Mouse (Mus musculus): ENCODE results near the gene Dnajc4. TPM values are rescaled to one million over a fixed set of nuclear protein-coding genes. Genes with fewer than 3 reads are reported as not detected.
A peak's percentile ranks its signal among the peaks of the same experiment; 100 is the strongest.

The Dnajc4 gene
- total and polyA plus RNA-seq, 3 experiments: 45.6 to 57.6 (median 57.4) TPM

- Histone ChIP-seq H3K27me3 (ENCODE audit: control insufficient read depth, insufficient read depth, low read length) (no peaks in the 10 kb centered on the region), H3K9ac (ENCODE audit: low read depth, low read length) (no peak overlapping the region), H3K79me2 (replicated peaks; ENCODE audit: control insufficient read depth, insufficient read depth, low read length) (peaks cover 1% of the 10 kb centered on the region; the same call in 1 of the 2 replicates), H3K4me3 (no peak overlapping the region), H3K27ac (no peak overlapping the region), H3K36me3 (ENCODE audit: control insufficient read depth, insufficient read depth, low read length) (peaks cover 4% of the 10 kb centered on the region), H3K4me1 (ENCODE audit: control insufficient read depth, insufficient read depth, low read length) (peaks cover 4% of the 10 kb centered on the region; the same call in 1 of the 2 replicates)
- 88% methylated on average over 5 of the region's 5 CpGs for WGBS
- intact Hi-C loops (cut with DNase I): no loop called here
- TF ChIP-seq CTCF (IDR thresholded peaks at IDR 0.05): no peak
- TF ChIP-seq POLR2A (IDR thresholded peaks at IDR 0.05; ENCODE audit: insufficient read depth, low read depth, low read length): no peak
- no peak for TF ChIP-seq EP300 (IDR thresholded peaks at IDR 0.05; ENCODE audit: insufficient read depth, low read depth, low read length)
- DNase-seq: no peak
Observed at GRCm38 (mm10) chr19:7034006-7034405, 41.6 kb upstream of the Dnajc4 start.

- peaks cover 4% of the 10 kb centered on the region for H3K36me3 ChIP-seq (ENCODE audit: control insufficient read depth, insufficient read depth, low read length)
- no peak overlapping the region for H3K9ac ChIP-seq (ENCODE audit: low read depth, low read length)
- intact Hi-C loops (cut with DNase I): no loop called here
- H3K27me3 ChIP-seq (ENCODE audit: control insufficient read depth, insufficient read depth, low read length): no peaks in the 10 kb centered on the region
- no peak for DNase-seq
- H3K4me3 ChIP-seq: no peak overlapping the region
- TF ChIP-seq POLR2A (IDR thresholded peaks at IDR 0.05; ENCODE audit: insufficient read depth, low read depth, low read length) (no peak), EP300 (IDR thresholded peaks at IDR 0.05; ENCODE audit: insufficient read depth, low read depth, low read length) (no peak), CTCF (IDR thresholded peaks at IDR 0.05) (no peak)
- no peak overlapping the region for H3K27ac ChIP-seq
- no peaks in the 10 kb centered on the region for H3K79me2 ChIP-seq (replicated peaks; ENCODE audit: control insufficient read depth, insufficient read depth, low read length)
- 91% methylated on average over 5 of the region's 5 CpGs for WGBS
- no peaks in the 10 kb centered on the region for H3K4me1 ChIP-seq (ENCODE audit: control insufficient read depth, insufficient read depth, low read length)
Observed at GRCm38 (mm10) chr19:7029531-7029930, 37.2 kb upstream of the Dnajc4 start.

- 23% methylated on average over 3 of the region's 3 CpGs for WGBS
Observed at GRCm38 (mm10) chr19:7020224-7020641, 27.9 kb upstream of the Dnajc4 start.

GRCm38 (mm10) chr19:7019191-7019590 is 26.8 kb upstream of the Dnajc4 start, which contains the start of gene Fermt3:
TSS of gene Fermt3 (minus strand) at chr19:7019469.
- no peaks in the 10 kb centered on the region for H3K79me2 ChIP-seq (replicated peaks; ENCODE audit: control insufficient read depth, insufficient read depth, low read length)
- no peaks in the 10 kb centered on the region for H3K27me3 ChIP-seq (ENCODE audit: control insufficient read depth, insufficient read depth, low read length)
- 40% methylated on average over 5 of the region's 5 CpGs for WGBS
- peak within 1 kb of the TSS; percentile 33; the same call in 1 of the 2 replicates for H3K27ac ChIP-seq
- no peak within 1 kb of the TSS for H3K9ac ChIP-seq (ENCODE audit: low read depth, low read length)
- DNase-seq: peak; percentile 55 to 80
- no peaks in the 10 kb centered on the region for H3K36me3 ChIP-seq (ENCODE audit: control insufficient read depth, insufficient read depth, low read length)
- no peak for TF ChIP-seq CTCF (IDR thresholded peaks at IDR 0.05)
- 0 out of 2 replicates have a peak, but pooled peaks have one; percentile 33 for TF ChIP-seq POLR2A (IDR thresholded peaks at IDR 0.05; ENCODE audit: insufficient read depth, low read depth, low read length)
- H3K4me1 ChIP-seq (ENCODE audit: control insufficient read depth, insufficient read depth, low read length): no peaks in the 10 kb centered on the region; the same call in 1 of the 2 replicates
- H3K4me3 ChIP-seq: no peak within 1 kb of the TSS
- intact Hi-C loops (cut with DNase I): no loop called here

More at GRCm38 (mm10) chr19:7020224-7020641, 27.9 kb upstream of the Dnajc4 start:
- no peaks in the 10 kb centered on the region for H3K79me2 ChIP-seq (replicated peaks; ENCODE audit: control insufficient read depth, insufficient read depth, low read length)
- peak; percentile 69; the same call in 1 of the 2 replicates for TF ChIP-seq EP300 (IDR thresholded peaks at IDR 0.05; ENCODE audit: insufficient read depth, low read depth, low read length)
- peak; percentile 81 for TF ChIP-seq CTCF (IDR thresholded peaks at IDR 0.05)
- TF ChIP-seq POLR2A (IDR thresholded peaks at IDR 0.05; ENCODE audit: insufficient read depth, low read depth, low read length): no peak
- H3K27ac ChIP-seq: no peak overlapping the region
- no peaks in the 10 kb centered on the region for H3K36me3 ChIP-seq (ENCODE audit: control insufficient read depth, insufficient read depth, low read length)
- intact Hi-C loops (cut with DNase I): loop anchor here (1.0 to 5.0 kb wide), 2 partner anchors 96 to 533 kb away; no protein-coding TSS in a partner anchor
- H3K9ac ChIP-seq (ENCODE audit: low read depth, low read length): no peak overlapping the region
- no peaks in the 10 kb centered on the region; the same call in 1 of the 2 replicates for H3K4me1 ChIP-seq (ENCODE audit: control insufficient read depth, insufficient read depth, low read length)
- H3K27me3 ChIP-seq (ENCODE audit: control insufficient read depth, insufficient read depth, low read length): no peaks in the 10 kb centered on the region
- DNase-seq: peak; percentile 54 to 64
- H3K4me3 ChIP-seq: no peak overlapping the region

- H3K27me3 ChIP-seq (ENCODE audit: control insufficient read depth, insufficient read depth, low read length): no peaks in the 10 kb centered on the region
- intact Hi-C loops (cut with DNase I): no loop called here
- H3K79me2 ChIP-seq (replicated peaks; ENCODE audit: control insufficient read depth, insufficient read depth, low read length): no peaks in the 10 kb centered on the region
- H3K9ac ChIP-seq (ENCODE audit: low read depth, low read length): no peak overlapping the region
- no peaks in the 10 kb centered on the region for H3K36me3 ChIP-seq (ENCODE audit: control insufficient read depth, insufficient read depth, low read length)
- no peak overlapping the region for H3K4me3 ChIP-seq
- TF ChIP-seq EP300 (IDR thresholded peaks at IDR 0.05; ENCODE audit: insufficient read depth, low read depth, low read length) (no peak), CTCF (IDR thresholded peaks at IDR 0.05) (no peak), POLR2A (IDR thresholded peaks at IDR 0.05; ENCODE audit: insufficient read depth, low read depth, low read length) (no peak)
- peak in 1 of 2 experiments; percentile 21 for DNase-seq
- 71% methylated on average over 11 of the region's 11 CpGs for WGBS
- H3K27ac ChIP-seq: peak overlapping the region; percentile 33; the same call in 1 of the 2 replicates
- H3K4me1 ChIP-seq (ENCODE audit: control insufficient read depth, insufficient read depth, low read length): no peaks in the 10 kb centered on the region; the same call in 1 of the 2 replicates
Observed at GRCm38 (mm10) chr19:7018546-7018945, 26.2 kb upstream of the Dnajc4 start.
